Mouse (Mus musculus): ENCODE results near the gene Sc5d.

DNA sequence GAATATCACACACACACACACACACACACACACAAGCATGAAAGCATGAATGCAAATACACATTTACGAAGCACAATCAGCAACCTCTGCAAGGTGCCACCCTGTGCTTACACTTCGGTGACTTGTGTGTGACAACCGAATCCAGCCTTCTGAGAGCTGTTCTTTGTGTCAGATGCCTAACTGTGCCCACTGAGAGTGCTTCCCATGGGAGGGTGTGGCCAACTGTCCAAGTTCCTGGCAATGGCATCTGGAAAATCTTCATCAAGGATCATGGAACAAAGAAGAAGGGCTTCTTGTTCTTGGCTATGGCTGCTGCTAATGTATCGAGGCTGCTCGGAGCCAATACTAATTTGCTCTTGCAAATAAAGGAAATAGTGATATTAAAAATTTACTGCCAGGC lies 61.8 kb downstream of the Sc5d start:
- TF ChIP-seq CTCF (IDR thresholded peaks at IDR 0.05; ENCODE audit: low read depth): no peak
- TF ChIP-seq EP300 (IDR thresholded peaks at IDR 0.05; ENCODE audit: low read depth): no peak

Data from heart, postnatal 0 days (tissue).